Mouse (Mus musculus) ovary, postnatal 14 days (tissue): Measurements from ENCODE around the gene Nanos2.

Experiments used
- DNase-seq: peaks from one replicate; pipeline ENCODE4 v3.0.0; 2022; ENCODE audit warnings: low spot score

Gene Nanos2

DNA sequence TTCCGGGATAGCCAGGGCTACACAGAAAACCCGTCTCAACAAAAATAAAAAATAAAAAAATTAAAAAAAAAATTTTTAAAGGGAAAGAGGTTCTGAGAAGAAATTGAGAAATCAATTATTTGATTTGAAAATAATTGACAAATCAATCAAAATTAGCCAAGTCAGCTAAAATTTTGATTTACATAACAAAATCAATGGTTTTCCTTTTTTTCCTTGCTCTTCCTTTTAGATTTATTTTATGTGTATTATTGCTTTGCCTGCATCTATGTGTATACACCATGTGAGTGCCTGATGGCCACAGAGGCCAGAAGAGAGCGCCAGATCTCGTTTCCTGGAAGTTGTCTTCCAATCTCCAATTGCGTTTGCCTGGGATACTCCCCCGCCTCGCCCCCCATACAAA is 30.7 kb downstream of the Nanos2 start:
- no peak for DNase-seq

DNA sequence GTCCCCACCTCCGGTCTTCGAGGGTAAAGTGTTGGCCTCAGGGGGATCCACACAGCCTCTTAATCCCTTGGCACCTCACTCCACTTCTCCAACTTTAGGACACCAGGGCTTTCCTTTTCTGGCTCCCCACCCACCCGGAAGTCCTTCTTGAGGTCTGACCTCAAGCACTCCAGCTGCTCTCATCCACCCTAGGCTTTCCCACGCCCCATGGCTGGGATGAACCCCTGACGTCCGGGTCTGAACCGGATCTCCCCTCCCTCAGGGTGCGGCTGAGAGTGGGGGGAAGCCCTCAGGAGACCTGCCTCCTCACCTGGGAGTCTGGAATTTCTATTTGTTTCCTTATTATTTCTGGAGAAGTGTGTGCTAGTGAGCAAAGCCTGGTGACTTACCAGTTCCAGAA is 33.8 kb downstream of the Nanos2 start:
- DNase-seq: no peak

DNA sequence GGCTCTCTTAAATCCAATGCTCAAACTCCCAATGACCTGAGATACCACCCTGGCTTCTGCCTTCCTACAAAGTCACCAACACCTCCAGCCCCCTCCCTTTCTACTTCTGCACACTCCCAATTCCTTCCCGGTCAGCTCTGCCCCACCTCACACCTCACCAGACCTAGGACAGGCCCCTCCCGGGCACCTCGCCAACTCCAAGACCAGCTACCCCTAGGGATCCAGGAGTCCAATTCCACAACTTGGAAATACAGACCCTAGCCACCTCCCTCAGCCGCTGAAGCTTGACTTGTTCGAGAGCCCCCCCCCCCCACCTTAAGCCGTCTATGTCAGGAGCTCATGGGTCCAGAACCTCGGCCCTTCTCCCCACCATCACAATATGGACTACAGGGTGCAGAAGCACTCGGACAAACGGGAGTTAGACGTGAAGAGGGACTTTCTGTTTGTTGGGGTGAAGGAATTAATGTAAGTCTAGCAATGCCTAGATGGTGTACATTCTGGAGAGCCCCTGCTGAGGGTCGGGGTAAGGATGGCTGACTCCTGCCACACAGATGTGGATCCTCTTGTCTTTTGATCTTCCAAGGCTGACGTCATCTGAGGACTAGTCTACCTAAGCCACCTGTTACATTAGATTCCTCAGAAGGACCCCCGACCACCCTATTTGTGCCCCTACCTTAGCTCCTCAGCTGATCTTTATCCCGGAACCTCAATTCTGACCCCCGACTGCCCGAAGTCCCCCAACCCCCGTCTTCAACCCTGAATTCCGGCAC is 35.2 kb downstream of the Nanos2 start:
- DNase-seq: no peak

DNA sequence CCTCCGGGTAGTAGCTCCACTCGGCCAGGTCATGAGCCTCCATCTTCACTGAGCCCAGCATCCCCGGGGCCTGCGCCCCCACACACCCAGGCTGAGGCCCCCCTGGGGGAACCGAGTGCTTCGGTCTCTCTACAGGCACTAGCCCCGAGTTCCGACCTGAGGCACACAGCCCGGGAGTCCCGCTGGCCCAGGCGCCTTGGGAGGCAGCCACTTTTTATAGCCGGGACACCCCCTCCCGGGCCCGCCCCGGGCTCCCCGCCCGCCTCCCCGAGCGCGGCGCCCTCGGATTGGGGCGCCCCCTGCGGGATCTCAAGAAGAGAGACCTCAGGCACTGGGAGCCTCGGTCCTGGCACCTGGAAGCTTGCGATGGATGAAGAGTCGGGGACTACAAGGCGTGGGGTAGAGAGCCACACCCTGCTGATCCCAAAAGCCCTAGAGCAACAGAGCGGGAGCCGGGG is 36.2 kb downstream of the Nanos2 start, which contains the start of gene Foxa3:
Gene Foxa3 (minus strand): TSS at position 182 of the 458 bp plus-strand sequence.
- no peak for DNase-seq

DNA sequence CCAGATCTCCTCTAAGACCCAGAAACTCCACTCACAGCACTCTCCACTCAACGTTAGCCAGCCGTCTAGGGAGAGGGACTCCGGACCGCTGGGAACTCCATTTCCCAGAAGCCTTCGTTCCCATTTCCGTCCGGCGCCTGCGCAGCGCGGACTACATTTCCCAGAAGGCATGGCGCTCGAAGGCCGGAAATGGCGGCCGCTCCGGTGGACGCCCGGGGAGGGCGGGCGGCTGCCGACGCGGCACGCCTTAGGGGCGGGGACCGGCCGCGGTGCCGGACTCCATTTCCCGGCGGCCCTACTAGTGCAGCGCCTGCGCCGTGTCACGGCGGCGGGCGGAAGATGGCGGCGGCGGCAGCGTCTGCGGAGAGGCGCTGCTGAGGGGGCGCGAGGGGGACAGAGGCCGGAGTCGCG is 36.9 kb downstream of the Nanos2 start, which contains the start of gene Sympk:
Gene Sympk (plus strand): TSS at position 282 of the 411 bp plus-strand sequence.
- DNase-seq: peak; percentile 90

DNA sequence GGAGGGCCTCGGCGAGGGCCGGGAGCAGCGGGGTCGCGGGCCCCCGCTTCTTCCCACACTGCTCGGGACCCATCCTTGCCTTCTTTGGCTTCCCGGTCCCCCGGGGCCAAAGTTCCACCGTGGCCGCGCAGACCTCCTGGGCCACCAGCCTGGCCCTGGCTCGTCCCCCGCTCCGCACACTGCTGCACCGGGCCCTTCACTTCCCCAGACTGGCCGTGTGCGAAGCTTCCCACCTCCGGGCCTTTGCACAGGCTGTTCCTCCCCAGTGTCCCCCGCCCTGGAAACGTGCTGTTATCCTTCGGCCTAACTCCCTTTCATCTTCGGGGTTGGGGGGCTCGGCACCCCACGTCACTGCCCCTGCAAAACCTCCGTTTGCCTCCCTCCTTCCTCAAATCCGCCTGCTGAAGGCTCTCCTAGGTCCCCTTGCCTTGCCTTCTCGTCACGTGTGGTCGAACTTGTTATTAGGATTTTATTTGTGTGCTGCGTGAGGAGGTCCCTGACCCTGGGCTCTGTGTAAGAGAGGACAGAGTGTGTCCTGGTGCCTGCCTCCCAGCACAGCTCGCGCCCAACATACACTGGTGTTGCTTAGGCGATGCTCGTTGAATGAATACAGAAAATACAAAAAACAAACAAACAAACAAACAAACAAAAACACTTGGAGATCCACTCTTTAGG is 37.5 kb downstream of the Nanos2 start:
- DNase-seq: no peak

DNA sequence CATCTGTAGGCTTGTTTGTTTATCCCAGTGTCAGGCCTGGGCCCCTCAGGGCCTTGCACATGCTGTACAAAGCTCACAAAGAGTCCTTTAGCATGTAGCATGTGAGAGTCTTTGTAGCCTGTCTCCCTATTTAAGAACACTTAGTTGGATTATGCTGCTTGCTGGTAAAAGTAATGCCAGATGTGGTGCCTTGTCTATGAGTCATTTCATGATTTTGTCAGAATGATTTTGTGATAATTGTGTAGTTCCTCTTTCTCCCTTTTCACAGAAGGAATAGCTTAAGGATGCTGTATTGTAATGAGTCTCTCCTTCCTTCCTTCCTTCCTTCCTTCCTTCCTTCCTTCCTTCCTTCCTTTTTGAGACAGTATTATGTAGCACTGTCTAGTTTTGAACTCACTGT is 40.9 kb downstream of the Nanos2 start:
- no peak for DNase-seq

DNA sequence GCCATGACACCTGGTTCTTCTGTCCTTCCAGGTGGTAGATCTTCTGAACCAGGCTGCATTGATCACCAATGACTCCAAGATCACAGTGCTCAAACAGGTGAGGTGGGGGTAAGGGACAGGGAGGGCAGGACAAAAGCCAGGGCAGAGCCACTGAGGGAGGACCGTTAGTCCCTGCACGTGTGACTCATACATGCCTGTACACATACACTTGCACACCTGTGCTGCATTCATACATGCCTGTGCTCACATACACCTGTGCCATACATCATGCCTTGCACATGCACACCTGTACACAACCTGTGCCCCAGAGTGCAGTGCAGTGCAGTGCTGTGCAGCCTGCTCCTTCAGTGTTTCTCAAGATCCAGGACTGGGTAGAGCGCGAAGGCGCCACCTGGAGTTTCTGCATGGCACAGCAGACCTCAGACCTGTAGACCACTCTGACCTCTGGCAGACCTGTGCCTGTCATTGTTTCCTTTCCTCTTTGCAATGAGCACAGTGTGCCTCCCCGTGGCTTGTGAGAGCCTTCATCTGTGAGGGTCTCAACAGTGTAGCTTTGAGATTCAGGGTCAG is 42.0 kb downstream of the Nanos2 start:
- DNase-seq: no peak

DNA sequence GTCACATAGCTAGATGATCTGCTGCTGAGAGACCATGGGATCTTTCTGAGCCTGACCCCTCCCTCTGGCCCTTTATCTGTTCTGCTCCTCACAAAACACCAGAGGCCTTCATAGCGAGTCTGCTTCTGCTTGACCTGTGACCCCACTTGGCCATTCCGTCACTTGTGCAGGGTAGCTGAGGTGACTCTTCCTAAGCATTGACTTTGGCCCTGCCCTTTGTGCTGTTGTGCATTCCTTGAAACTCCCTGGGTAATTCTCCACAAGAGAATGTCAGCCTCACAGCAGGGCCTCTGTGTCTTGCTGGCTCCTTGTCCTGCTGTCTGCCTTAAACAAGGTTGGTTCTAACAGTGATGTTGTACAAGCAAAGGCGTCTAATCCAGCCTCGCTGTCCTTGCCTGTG is 44.4 kb downstream of the Nanos2 start:
- no peak for DNase-seq
